Mouse (Mus musculus): ENCODE results near the gene Kcnh5. TPM values are rescaled to one million over a fixed set of nuclear protein-coding genes. Genes with fewer than 3 reads are reported as not detected.

Gene Kcnh5
- polyA plus RNA-seq, 1 experiment from 2014 or later, result 0.02 TPM

GRCm38 (mm10) chr12:75139792-75140191 lies 37.3 kb downstream of the Kcnh5 start:
- no peaks in the 10 kb centered on the region for H3K36me3 ChIP-seq (ENCODE audit: control insufficient read depth, insufficient read depth, low read length)
- no peaks in the 10 kb centered on the region for H3K4me1 ChIP-seq (ENCODE audit: control insufficient read depth, insufficient read depth, low read length)
- no peaks in the 10 kb centered on the region for H3K9me3 ChIP-seq (ENCODE audit: control insufficient read depth, low read length)
- H3K4me2 ChIP-seq (ENCODE audit: low read depth, low read length), result no peak overlapping the region
- H3K27me3 ChIP-seq (replicated peaks; ENCODE audit: control insufficient read depth, insufficient read depth, low read length), result no peaks in the 10 kb centered on the region
- H3K27ac ChIP-seq (ENCODE audit: low read length), result no peak overlapping the region
- no peak for ATAC-seq
- no peak overlapping the region for H3K9ac ChIP-seq (ENCODE audit: low read depth, low read length)
- 81% methylated on average over 1 of the region's 1 CpGs for WGBS
- no peak overlapping the region for H3K4me3 ChIP-seq (ENCODE audit: low read length)

- no peak overlapping the region for H3K27ac ChIP-seq (ENCODE audit: low read length)
- WGBS, result 79% methylated on average over 5 of the region's 5 CpGs
Observed at GRCm38 (mm10) chr12:75091921-75092320, 85.2 kb downstream of the Kcnh5 start.

GRCm38 (mm10) chr12:75090957-75091356 lies 86.2 kb downstream of the Kcnh5 start:
- Histone ChIP-seq H3K4me1 (ENCODE audit: control insufficient read depth, insufficient read depth, low read length) (no peaks in the 10 kb centered on the region), H3K27me3 (replicated peaks; ENCODE audit: control insufficient read depth, insufficient read depth, low read length) (no peaks in the 10 kb centered on the region), H3K4me2 (ENCODE audit: low read depth, low read length) (no peak overlapping the region), H3K4me3 (ENCODE audit: low read length) (no peak overlapping the region), H3K9me3 (ENCODE audit: control insufficient read depth, low read length) (no peaks in the 10 kb centered on the region), H3K27ac (ENCODE audit: low read length) (no peak overlapping the region), H3K9ac (ENCODE audit: low read depth, low read length) (no peak overlapping the region), H3K36me3 (ENCODE audit: control insufficient read depth, insufficient read depth, low read length) (no peaks in the 10 kb centered on the region)
- 91% methylated on average over 1 of the region's 1 CpGs for WGBS
- ATAC-seq, result no peak

More at GRCm38 (mm10) chr12:75091921-75092320, 85.2 kb downstream of the Kcnh5 start:
- no peaks in the 10 kb centered on the region for H3K27me3 ChIP-seq (replicated peaks; ENCODE audit: control insufficient read depth, insufficient read depth, low read length)
- no peak for ATAC-seq
- no peak overlapping the region for H3K9ac ChIP-seq (ENCODE audit: low read depth, low read length)
- no peak overlapping the region for H3K4me3 ChIP-seq (ENCODE audit: low read length)
- H3K9me3 ChIP-seq (ENCODE audit: control insufficient read depth, low read length), result no peaks in the 10 kb centered on the region
- H3K4me1 ChIP-seq (ENCODE audit: control insufficient read depth, insufficient read depth, low read length), result no peaks in the 10 kb centered on the region
- H3K4me2 ChIP-seq (ENCODE audit: low read depth, low read length), result no peak overlapping the region
- H3K36me3 ChIP-seq (ENCODE audit: control insufficient read depth, insufficient read depth, low read length), result no peaks in the 10 kb centered on the region

DNA sequence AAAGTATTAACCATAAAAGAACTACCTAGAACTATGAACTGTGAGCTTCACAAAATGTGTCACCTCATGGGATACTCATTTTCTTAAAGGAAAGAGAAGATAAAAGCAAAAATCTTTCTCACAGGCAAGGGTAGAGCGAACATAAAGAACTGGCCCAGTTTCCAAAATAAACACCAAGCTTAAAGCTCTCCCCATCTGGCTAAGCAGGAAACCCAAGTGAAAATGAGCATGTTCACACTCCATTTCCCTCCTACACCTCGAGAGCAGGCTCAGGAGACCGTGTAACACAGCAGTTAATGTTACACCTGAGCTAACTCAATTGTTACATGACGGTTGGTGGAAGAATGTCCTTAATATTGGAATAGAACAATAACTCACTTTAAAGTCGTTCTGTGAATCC lies 100.0 kb downstream of the Kcnh5 start:
- Histone ChIP-seq H3K4me1 (ENCODE audit: control insufficient read depth, insufficient read depth, low read length) (no peaks in the 10 kb centered on the region), H3K9ac (ENCODE audit: low read depth, low read length) (no peak overlapping the region), H3K9me3 (ENCODE audit: control insufficient read depth, low read length) (no peaks in the 10 kb centered on the region), H3K27me3 (replicated peaks; ENCODE audit: control insufficient read depth, insufficient read depth, low read length) (no peaks in the 10 kb centered on the region), H3K36me3 (ENCODE audit: control insufficient read depth, insufficient read depth, low read length) (no peaks in the 10 kb centered on the region), H3K4me3 (ENCODE audit: low read length) (no peak overlapping the region), H3K4me2 (ENCODE audit: low read depth, low read length) (no peak overlapping the region), H3K27ac (ENCODE audit: low read length) (no peak overlapping the region)
- no peak for ATAC-seq
- WGBS, result 67% methylated on average over 5 of the region's 5 CpGs

GRCm38 (mm10) chr12:75071043-75071442 lies 106.1 kb downstream of the Kcnh5 start:
- H3K4me1 ChIP-seq (ENCODE audit: control insufficient read depth, insufficient read depth, low read length), result no peaks in the 10 kb centered on the region
- no peaks in the 10 kb centered on the region for H3K27me3 ChIP-seq (replicated peaks; ENCODE audit: control insufficient read depth, insufficient read depth, low read length)
- no peak for ATAC-seq
- no peak overlapping the region for H3K9ac ChIP-seq (ENCODE audit: low read depth, low read length)
- H3K36me3 ChIP-seq (ENCODE audit: control insufficient read depth, insufficient read depth, low read length), result no peaks in the 10 kb centered on the region
- WGBS, result 92% methylated on average over 2 of the region's 2 CpGs
- no peak overlapping the region for H3K4me3 ChIP-seq (ENCODE audit: low read length)
- H3K9me3 ChIP-seq (ENCODE audit: control insufficient read depth, low read length), result no peaks in the 10 kb centered on the region
- H3K27ac ChIP-seq (ENCODE audit: low read length), result no peak overlapping the region
- no peak overlapping the region for H3K4me2 ChIP-seq (ENCODE audit: low read depth, low read length)

DNA sequence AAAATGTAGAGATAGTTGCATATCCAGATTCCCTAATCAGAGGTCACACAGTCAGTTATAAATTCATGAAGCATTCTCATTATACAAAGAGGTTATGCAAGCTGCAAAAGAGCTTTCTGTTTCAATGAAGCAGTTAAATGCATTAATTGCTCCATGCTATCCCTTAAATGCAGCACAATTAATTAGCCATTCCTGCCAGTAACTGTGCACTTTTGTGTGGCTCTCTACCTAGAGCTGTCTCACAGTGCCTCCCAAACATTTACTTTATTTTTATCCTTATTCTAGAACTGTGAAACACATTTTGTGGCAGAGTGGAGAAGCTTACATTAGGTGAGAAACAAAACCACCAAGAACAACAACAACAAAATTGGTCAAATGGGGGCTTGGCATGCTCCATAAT lies 114.6 kb downstream of the Kcnh5 start:
- no peak overlapping the region for H3K9ac ChIP-seq (ENCODE audit: low read depth, low read length)
- no peak overlapping the region for H3K27ac ChIP-seq (ENCODE audit: low read length)
- H3K36me3 ChIP-seq (ENCODE audit: control insufficient read depth, insufficient read depth, low read length), result no peaks in the 10 kb centered on the region
- ATAC-seq, result no peak
- H3K4me3 ChIP-seq (ENCODE audit: low read length), result no peak overlapping the region
- no peak overlapping the region for H3K4me2 ChIP-seq (ENCODE audit: low read depth, low read length)
- no peaks in the 10 kb centered on the region for H3K27me3 ChIP-seq (replicated peaks; ENCODE audit: control insufficient read depth, insufficient read depth, low read length)
- no peaks in the 10 kb centered on the region for H3K4me1 ChIP-seq (ENCODE audit: control insufficient read depth, insufficient read depth, low read length)
- no peaks in the 10 kb centered on the region for H3K9me3 ChIP-seq (ENCODE audit: control insufficient read depth, low read length)

- Histone ChIP-seq H3K4me2 (ENCODE audit: low read depth, low read length) (no peak overlapping the region), H3K4me1 (ENCODE audit: control insufficient read depth, insufficient read depth, low read length) (no peaks in the 10 kb centered on the region), H3K9me3 (ENCODE audit: control insufficient read depth, low read length) (no peaks in the 10 kb centered on the region), H3K4me3 (ENCODE audit: low read length) (no peak overlapping the region), H3K27me3 (replicated peaks; ENCODE audit: control insufficient read depth, insufficient read depth, low read length) (no peaks in the 10 kb centered on the region), H3K36me3 (ENCODE audit: control insufficient read depth, insufficient read depth, low read length) (no peaks in the 10 kb centered on the region), H3K9ac (ENCODE audit: low read depth, low read length) (no peak overlapping the region), H3K27ac (ENCODE audit: low read length) (no peak overlapping the region)
- no peak for ATAC-seq
- WGBS, result 65% methylated on average over 4 of the region's 4 CpGs
Observed at GRCm38 (mm10) chr12:75061731-75062130, 115.4 kb downstream of the Kcnh5 start.

- WGBS, result 52% methylated on average over 1 of the region's 1 CpGs
Observed at GRCm38 (mm10) chr12:75053731-75054130, 123.4 kb downstream of the Kcnh5 start.

DNA sequence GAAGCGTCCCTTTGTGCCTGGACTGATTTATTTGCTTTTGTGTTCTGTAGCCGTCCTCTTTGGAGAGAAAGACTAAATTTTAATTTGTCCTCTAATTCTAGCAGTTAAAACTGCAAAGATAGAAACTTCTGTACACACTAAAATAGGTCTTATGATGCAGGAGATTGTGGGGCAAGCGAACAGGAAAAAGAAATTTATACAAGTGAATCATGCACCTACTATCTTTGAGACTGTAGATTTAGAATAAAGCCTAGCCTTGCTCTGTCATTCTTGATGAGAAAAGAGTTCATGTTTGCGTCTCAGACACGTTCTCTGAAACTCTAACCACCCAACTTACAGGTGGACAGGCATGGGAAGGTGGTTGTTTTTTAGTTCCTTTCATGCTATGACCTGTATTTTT lies 140.4 kb downstream of the Kcnh5 start:
- no peaks in the 10 kb centered on the region for H3K27me3 ChIP-seq (replicated peaks; ENCODE audit: control insufficient read depth, insufficient read depth, low read length)
- no peaks in the 10 kb centered on the region for H3K36me3 ChIP-seq (ENCODE audit: control insufficient read depth, insufficient read depth, low read length)
- no peak for ATAC-seq
- no peaks in the 10 kb centered on the region for H3K9me3 ChIP-seq (ENCODE audit: control insufficient read depth, low read length)
- no peak overlapping the region for H3K27ac ChIP-seq (ENCODE audit: low read length)
- H3K4me2 ChIP-seq (ENCODE audit: low read depth, low read length), result no peak overlapping the region
- H3K9ac ChIP-seq (ENCODE audit: low read depth, low read length), result no peak overlapping the region
- H3K4me1 ChIP-seq (ENCODE audit: control insufficient read depth, insufficient read depth, low read length), result no peaks in the 10 kb centered on the region
- WGBS, result 75% methylated on average over 5 of the region's 5 CpGs
- H3K4me3 ChIP-seq (ENCODE audit: low read length), result no peak overlapping the region

More at GRCm38 (mm10) chr12:75053731-75054130, 123.4 kb downstream of the Kcnh5 start:
- ATAC-seq, result no peak
- Histone ChIP-seq H3K4me2 (ENCODE audit: low read depth, low read length) (no peak overlapping the region), H3K27me3 (replicated peaks; ENCODE audit: control insufficient read depth, insufficient read depth, low read length) (no peaks in the 10 kb centered on the region), H3K9me3 (ENCODE audit: control insufficient read depth, low read length) (no peaks in the 10 kb centered on the region), H3K27ac (ENCODE audit: low read length) (no peak overlapping the region), H3K9ac (ENCODE audit: low read depth, low read length) (no peak overlapping the region), H3K36me3 (ENCODE audit: control insufficient read depth, insufficient read depth, low read length) (no peaks in the 10 kb centered on the region), H3K4me1 (ENCODE audit: control insufficient read depth, insufficient read depth, low read length) (no peaks in the 10 kb centered on the region), H3K4me3 (ENCODE audit: low read length) (no peak overlapping the region)

Data from intestine, embryonic 16.5 days (tissue).